Mouse (Mus musculus): ENCODE measurements around the gene Ksr1.

Gene Ksr1

DNA sequence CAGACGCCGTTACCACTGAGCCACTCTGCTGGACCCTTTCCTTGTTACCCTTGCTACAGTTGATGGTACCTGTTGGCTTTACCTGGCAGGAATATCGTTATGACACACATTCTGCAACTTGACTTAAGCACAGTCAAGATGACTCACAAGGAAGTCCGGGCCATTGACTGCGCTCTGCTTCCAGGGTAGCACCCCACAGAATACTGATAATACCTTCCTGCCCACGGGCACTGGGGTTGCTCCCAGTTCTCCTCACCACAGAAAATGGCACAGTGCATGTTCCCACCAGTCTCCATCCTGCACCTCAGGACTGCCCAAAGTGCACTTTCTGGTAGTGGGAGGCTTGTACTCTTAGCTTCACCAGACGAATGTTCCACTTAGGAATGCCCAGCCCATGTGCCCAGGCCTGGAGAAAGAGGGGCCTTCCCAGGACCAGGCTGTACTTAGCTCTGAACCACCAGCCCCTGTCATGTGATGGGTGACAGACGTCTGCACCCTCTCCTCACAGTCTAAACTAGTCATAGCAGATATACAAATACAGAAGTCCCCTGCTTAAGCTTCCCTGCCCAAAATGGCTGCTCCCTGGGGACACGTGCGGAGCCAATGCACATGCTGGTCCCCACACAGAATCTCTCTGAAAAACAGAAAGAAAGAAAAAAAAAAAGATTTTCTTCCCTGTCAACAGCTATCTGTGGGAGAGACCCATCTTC, 52.1 kb downstream of the Ksr1 start:
- no peak for DNase-seq (ENCODE audit: low read depth, low spot score)

DNA sequence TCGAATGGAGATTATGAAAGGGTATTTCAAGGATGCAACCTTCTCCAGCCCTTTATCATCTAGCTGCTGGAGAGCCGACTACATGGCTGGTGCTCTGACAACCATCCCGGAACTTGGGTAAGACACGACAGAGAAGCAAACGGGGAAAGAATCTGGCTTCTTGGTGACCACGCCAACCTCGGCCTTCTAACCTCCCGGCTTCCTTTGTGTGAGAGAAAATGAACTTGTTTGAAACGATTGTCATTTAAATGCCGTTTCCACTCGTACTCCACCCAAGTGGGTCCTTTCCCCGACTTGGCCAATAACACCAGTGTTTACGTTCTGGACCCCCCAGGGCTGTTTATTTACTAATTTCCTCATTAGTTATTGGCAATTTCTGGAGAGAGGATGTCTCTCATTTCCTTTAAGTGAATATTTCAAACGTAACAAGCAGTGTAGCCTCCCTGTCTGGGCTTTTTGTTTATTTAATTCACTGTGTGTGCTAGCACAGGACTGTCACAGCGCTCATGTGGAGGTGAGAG, 52.8 kb downstream of the Ksr1 start:
- no peak for DNase-seq (ENCODE audit: low read depth, low spot score)

DNA sequence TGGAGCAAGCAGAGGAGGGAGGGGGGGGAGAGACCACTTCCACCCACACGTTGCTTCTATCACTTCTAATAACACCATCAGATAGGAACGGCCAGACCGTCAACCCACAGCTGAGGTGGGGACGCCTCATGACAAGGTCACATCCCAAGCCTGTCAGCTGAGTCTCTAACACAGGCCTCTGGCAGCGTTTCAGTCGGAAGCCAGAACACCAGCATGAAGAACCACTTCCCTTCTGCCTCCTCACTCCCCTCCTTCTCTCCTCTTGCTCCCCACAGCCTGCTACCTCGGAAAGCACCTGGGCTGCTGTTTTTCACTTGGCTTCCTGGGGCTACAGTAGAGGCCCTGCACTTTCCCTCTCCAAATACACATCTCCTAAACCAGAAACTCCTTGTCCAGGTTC, 53.4 kb downstream of the Ksr1 start:
- peak; percentile 63 for DNase-seq (ENCODE audit: low read depth, low spot score)

DNA sequence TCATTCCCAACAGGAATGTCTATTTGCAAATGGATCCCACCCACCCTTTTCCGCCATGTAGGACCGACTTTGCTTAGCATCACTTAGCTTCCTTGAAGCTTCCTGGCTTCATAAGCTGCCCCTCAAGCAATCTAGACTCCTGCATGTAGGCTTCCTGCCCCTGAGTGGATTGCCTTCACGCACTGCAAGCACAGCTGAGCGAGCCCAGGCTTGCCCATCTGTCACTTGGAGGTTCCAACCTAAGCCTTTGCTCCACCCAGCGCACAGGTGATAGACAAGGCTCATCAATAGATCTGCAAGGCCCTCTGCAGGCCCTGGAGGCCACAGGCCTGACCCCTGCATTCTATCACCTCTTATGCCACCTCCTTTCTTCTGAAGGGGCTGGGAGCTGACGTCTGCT, 54.0 kb downstream of the Ksr1 start:
- DNase-seq (ENCODE audit: low read depth, low spot score): no peak

DNA sequence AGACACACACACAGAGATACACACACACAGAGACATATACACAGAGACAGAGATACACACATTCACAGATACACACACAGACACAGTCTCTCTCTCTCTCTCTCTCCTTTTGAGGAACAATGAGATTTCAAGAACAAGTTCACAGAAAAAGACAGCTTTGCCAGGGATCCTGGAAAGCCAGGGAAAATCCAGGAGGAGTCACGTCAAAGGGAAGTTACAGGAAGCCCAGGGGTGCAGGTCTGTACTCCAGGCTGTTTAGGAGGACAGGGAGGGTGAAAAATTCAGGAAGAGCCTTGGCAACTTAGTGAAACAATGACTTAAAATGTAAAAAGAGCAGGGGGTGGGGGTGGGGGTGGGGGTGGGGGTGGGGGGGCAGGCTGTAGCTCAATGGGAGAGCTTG, 56.5 kb downstream of the Ksr1 start:
- DNase-seq (ENCODE audit: low read depth, low spot score): no peak

DNA sequence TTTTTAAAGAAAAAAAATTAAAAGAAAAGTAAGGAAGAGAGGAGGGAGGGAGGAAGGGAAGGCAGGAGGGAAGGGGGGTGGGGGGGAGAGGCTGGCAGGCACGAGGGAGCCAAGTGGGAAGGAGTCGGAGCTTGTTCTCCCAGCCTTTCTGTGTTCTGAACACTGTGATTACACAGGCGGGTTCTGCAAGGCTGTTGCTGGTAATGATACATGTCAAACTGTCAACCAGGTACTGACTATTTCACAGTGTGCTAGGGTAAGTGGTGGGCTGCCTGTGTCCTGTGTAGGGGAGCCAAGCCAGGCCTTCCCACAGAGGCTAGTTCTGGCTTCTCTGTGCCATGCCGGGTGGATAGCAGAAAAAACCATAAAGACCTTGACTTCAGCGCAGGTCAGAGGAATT, 57.2 kb downstream of the Ksr1 start:
- DNase-seq (ENCODE audit: low read depth, low spot score): no peak

DNA sequence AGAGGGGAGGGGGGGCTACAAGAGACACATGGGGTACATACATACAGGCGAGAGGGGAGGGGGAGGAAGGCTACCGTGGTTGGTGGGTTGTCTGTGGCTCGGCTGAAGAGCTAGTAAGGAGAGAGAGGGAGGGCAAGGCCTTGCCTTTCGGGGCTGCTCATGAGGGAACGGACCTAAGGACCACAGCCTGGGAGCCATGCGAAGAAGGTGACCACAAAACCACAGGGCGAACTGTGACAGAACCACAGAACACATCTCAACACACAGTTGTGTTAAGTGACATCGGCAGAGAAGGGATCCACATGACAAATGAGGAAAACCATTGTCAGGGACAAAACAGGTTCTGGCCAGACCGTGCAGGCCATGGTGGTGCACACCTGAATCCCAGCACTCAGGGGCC, 57.9 kb downstream of the Ksr1 start:
- DNase-seq (ENCODE audit: low read depth, low spot score): peak; percentile 35

DNA sequence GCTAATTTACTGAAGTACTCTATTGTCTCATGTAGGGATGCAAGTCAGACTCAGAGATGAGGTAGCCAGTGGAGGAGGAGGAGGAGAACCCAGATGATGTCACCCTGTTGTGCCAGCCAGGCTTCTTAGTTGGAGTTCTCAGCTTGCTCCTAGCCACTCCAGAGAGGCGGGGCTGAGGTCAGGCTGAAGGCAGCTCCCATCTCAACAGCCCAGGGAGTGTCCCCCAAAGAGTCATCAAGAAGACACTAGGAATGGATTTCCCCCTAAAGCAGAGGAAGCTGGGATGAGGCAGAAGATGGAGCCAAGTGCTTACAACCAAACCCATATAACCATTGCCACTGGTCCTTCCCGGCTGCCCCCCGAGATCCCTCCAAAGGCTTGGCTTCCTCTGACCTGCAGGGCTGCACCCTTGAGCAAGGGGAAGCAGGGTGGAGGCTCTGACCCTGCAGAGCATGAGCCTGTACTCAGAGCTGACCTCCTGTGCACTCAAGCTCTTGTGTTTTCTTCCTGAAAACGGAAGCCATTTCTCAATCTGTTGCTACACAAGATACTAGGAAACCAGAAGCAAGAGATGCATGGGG, 58.4 kb downstream of the Ksr1 start:
- DNase-seq (ENCODE audit: low read depth, low spot score): no peak

DNA sequence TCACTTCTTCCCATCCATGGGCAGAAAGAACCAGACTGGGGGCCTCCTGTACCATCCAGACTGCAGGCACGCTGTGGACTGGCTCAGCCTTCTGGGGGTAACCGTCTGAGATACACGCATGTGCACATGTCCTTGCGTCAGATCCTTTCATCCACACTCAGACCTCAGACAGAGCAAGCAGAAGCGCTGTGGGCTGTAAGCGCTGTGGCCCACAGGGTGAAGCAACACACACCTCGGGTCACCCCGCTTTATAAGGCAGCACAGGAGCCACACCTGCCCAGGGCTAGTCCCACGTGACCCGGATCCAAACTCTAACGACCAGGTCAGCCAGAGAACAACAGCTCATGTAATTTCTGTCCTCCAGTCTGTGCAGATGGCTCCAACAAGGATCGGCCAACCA, 59.4 kb downstream of the Ksr1 start:
- DNase-seq (ENCODE audit: low read depth, low spot score): no peak

DNA sequence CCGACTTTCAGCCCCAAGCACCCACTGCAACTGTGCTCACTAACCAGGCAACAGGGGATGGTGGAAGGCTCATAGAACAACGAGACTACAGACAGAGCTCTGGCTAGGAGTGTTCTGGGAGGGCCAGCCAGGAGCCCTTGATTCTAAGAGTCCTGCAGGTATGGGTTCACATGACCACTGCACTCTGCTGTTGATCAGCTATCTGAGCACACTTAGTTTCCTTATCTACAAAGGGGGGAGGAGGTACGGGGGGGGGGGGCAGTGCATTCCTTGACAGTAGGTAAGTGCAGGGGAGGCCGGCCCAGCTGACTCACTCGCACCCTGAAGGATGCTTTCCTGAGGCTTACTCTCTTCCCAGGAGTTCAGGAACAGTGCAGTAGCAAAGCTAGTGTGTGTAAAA, 61.1 kb downstream of the Ksr1 start:
- DNase-seq (ENCODE audit: low read depth, low spot score): no peak

DNA sequence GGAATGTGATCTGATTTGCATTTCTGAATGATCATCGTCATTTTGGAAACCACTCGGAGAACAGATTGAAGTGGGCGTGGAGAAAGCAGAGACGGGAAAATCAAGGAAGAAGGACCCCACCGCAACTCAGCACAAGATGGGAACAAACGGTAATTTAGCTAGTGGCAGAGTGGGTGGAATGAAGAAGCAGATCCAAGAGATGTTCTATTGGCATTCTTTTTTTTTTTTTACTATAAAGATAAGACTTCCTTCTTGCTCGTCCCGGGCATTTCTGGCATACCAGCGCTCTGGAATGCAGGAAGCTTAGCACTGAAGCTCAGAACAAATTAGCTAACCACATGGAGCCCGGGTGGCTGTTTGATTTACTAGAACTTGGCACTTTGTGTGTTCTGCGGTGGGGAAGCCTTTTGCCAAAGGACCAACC, 63.2 kb downstream of the Ksr1 start:
- no peak for DNase-seq (ENCODE audit: low read depth, low spot score)

DNA sequence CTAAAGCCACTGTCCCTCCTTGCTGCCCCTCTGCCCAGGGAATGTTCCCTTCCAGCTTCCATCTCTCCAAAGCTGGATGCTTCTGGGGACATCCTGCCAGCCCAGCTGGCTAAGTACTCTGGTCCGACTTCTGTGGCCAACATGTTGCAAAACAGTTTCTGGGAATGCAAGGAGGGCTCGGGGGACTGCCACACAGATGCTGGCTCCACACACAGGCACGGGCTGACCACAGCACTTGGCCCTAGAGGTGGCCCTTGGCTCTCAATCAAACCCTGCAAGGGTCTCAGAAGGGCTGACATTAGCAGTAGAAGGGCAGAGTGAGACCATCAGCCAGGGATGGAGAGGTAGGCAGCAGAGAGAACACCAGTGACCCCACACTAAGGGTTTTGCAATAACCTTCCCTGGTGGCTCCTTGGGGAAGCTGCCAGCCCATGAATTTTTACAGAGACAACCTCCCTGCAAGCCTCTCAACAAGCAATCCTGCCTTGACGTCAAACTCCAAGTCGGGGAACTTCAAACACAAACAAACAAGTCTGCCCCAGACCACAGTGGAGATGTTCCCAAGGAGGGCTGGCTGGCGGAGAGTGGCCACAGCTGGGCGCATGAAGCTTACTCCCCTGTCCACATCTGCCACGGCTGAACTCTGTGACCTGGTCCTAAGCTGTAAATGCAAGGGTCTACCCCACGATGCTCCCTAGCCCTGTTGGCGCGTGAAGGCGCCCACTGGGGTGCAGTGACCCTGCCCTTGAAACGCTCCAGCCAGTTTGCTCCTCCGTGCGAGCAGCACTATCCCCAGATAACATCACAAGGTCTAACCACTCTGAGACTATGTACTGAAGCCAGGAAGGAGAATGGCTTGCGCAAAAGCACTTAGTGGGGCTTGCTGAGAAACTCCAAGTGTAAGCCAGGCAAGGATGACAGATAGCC, 65.0 kb downstream of the Ksr1 start:
- DNase-seq (ENCODE audit: low read depth, low spot score): no peak

DNA sequence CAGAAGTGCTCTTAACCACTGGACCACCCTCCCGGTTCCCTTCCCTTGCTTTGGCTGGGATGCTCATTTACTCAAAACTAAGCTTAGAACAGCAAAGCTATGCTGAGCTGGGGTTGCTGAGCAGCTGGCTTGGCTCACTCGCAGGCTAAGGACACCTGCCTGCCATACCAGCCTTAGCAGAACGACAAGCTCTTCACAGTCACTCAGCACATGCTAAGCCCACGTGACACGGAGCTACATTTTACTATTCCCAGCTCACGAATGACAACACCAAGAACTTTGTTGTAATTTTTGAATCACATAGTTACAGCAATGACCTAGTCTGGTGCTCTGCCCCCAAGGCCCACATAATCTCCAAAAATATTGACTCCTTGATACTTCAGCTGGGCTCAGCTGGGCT, 66.1 kb downstream of the Ksr1 start:
- DNase-seq (ENCODE audit: low read depth, low spot score): no peak

DNA sequence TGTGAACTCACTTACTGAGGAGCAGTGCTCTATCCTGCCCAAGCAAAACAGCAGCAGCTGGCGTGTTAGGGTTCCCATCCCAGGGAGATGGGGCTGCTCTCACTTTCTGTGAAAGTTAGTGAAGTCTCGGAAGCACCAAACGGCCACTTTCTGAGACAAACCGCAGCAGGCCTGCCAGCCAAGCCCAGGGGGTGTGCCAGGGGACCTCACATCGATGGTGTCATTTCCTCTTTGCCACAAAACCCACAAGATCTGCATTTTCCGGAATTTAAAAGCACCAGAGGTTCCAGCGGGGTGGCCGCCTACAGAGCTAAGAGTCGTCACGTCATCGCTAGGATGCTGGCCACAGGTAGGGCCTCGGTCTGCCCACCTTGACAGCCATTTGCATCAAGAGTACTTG, 69.7 kb downstream of the Ksr1 start:
- DNase-seq (ENCODE audit: low read depth, low spot score): peak; percentile 90

DNA sequence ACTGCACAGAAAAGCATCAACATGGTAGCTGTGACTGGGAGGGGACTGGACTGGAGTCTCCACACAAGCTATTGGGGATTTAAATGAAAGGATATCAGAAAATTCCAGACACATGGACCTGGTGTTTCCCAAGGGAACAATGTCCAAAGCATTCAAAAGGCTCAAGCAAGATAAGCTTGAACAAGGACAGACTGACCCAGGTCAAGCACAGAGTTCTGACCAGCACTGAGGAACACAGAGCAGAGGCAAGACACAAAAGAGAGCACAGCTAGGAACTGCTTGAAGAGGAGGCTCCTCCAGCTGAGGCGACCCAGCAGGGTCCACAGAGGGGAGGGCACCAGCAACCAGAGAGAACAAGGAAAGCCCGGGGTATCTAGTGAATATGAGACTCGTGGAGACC, 71.2 kb downstream of the Ksr1 start:
- no peak for DNase-seq (ENCODE audit: low read depth, low spot score)

DNA sequence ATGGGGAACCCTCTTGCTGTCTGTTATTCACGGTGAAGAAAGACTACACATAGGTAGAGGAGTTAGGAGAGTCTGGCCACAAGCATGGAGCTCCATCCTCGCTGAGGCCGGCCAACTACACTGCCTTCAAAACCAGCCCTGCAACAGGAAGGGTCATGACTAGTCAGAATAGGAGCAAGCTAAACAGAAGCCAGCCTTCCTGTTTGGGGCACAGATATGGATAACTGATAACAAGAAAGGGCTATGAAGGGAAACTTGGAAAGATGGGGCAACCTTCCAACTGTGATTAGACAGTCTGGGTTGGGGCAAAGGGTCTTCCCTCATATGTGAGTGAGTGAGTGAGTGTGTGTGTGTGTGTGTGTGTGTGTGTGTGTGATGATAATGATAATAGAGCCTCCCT, 71.6 kb downstream of the Ksr1 start:
- no peak for DNase-seq (ENCODE audit: low read depth, low spot score)

DNA sequence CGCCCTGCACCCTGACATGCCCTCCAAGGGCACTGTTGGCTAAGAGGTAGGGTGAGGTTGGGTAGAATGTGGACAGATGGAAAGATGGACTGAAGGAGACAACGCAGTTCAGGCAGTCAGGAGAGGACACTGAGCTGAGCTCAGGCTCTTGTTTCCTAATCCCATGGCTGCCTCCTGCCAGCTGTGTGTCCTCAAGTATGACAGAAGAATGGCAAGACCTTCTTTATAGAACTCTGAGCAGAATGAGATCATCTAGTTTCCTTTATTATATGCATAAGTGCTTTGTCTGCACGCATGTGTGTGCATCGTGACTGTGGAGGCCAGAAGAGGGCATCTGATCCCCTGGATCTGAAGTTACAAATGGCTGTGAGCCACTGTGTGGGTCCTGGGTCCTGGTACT, 72.6 kb downstream of the Ksr1 start:
- no peak for DNase-seq (ENCODE audit: low read depth, low spot score)

DNA sequence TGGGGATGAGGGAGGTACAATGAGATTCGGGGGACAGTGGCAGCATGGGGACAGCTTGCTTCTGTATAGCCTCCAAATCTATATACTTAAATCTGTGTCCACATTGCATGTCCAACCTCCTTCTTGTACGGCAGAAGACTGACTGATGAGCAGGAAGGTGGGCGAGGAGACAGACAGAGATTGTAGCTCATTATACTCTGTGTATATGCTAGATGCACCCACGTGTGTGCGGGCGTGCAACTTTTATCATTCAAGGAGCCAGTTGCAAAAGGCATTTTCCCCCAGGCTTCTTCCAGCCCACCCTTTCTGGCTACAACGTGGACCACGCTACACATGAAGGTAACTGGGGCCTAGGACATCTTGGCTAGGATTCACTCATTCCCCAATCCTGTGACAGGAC, 74.1 kb downstream of the Ksr1 start:
- DNase-seq (ENCODE audit: low read depth, low spot score): no peak

DNA sequence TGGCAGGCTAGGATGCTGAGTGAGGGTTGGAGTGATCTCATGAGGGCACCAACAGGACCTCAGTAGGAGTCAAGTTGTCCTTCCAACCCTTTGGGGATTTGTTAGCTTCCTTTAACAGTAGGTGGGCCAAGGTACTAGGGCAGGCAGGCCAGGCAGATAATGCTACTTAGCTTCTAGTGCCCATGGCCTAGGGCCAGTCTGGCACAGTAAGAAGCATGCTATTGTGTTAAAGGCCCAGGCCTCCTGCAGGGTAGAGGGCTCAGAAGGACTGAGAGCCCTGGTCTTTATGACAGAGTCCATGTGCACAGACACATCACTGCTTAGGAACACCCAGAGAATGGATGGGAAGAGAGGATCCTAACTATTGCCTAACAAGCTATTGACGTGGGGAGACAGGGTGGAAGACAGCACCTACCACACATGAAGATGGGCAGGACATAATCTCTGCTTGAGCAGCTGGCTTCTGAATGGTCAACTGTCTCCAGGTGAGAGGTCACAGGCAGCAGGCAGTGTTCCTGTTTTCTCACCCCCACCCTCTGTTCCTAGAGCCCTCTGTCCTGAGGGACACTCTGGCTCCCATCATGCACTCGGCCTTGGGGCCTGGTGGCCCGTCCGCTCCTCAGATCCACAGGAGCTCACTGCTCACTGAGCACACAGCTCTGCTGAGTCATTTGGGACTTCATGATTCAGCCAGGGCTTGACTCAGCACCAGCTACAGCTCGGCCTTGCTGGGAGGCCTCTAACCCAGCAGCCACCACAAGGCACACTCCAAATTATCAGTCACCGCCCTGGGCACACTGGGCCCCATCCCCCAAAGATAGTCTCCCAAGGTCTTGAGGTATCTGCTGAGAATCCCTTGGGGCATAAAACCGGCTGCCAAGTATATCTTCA, 74.9 kb downstream of the Ksr1 start:
- peak; percentile 39 for DNase-seq (ENCODE audit: low read depth, low spot score)

DNA sequence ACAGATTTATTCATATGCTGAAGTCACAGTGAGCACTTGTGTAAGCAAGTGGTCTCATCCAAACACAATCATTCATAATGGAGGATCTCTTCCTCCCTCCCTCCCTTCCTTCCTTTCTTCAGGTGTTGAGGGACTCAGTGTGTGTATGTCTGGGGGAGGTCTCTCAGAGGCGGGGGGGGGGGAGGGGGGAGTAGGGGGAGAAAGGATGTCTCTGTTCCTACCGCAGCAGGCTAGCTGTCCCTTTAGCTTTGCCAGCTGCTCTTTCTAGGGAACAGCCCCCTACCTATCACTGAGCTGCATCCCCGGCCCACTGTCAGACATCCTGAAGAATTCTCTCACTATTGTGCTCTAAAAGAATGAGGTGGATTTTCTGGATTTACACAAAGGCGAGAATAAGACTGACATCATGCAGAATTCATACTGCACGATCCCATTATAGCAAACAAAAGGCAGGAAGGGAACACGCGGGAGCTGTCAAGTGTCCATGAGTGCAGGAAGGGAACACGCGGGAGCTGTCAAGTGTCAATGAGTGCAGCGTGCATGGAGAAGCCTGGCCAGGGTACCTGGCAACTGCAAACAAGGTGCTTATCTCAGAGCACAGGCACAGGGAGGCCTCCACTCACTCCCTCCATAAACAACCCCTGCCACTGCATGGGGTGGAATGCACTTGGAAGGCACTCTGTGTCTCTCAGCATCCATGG, 76.6 kb downstream of the Ksr1 start:
- DNase-seq (ENCODE audit: low read depth, low spot score): no peak

DNA sequence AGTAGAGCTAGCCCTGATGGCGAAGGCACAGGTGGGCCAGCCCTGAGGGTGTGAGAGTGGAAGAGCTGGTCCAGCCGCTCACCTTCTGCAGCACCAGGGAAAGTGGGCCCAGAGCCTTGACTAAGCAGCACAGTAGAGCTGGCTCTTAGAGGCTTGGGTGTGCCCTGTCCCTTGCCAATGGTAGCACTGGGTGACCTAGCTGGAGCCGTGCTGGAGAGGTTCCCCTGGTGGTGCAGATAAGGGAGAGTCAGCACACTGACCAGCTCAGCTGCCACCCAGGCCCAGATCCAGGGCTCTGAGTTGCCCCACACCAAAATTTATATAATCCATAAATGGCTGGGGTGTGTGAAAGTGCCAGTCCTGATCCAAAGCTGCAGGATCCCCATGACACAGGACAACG, 79.0 kb downstream of the Ksr1 start:
- no peak for DNase-seq (ENCODE audit: low read depth, low spot score)

Measured in CD4-positive helper T cell, adult 2 months (primary cell).